Mouse (Mus musculus) E14TG2a.4 (cell line): ENCODE data around the gene Socs7.

Source experiments
- CTCF ChIP-seq: conservative IDR thresholded peaks from 2 replicates; pipeline ENCODE4 v1.5.1; 2014; ENCODE audit warnings: low read length
- POU5F1 ChIP-seq: IDR thresholded peaks from 2 replicates; pipeline ENCODE4 v1.6.1; 2014; ENCODE audit warnings: low read length, borderline replicate concordance

DNA sequence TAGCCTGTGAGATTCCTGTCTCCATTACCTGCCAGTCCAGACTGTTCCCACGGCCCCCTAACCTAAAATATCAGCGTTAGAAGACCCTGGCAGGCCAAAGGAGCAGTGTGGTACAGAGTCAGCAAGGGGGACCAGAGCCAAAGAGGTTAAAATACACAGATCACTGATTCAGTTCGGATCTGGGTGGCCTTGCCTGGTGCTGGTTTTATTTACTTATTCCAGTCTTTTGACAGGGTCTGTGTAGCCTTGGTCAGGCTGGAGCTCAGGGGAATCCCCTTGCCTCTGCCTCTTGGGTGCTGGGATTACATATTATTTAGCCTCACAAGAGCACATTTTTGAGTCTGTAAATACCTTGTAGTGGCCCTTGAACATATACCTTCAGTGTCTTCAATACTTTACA, 62.5 kb downstream of the Socs7 start:
- TF ChIP-seq CTCF (no peak), POU5F1 (no peak)
